Mouse (Mus musculus): Measurements from ENCODE around the gene Slc9a9. TPM values are rescaled to one million over a fixed set of nuclear protein-coding genes. Genes with fewer than 3 reads are reported as not detected.

The Slc9a9 gene
- polyA plus RNA-seq, 1 experiment from 2014 or later, result 6.3 TPM

- no peak overlapping the region for H3K27ac ChIP-seq
- 77% methylated on average over 13 of the region's 13 CpGs for WGBS
- no peak overlapping the region for H3K9ac ChIP-seq
- H3K4me1 ChIP-seq (replicated peaks; ENCODE audit: control insufficient read depth, insufficient read depth, low read length), result 0 out of 2 replicates have a peak, but pooled peaks cover 3% of the 10 kb centered on the region
- no peaks in the 10 kb centered on the region for H3K9me3 ChIP-seq (ENCODE audit: control insufficient read depth, low read length)
- no peaks in the 10 kb centered on the region for H3K36me3 ChIP-seq (replicated peaks; ENCODE audit: control insufficient read depth, insufficient read depth)
- DNase-seq (ENCODE audit: low spot score) (no peak), ATAC-seq (ENCODE audit: low FRiP score) (peak; percentile 62)
- H3K27me3 ChIP-seq (ENCODE audit: control insufficient read depth, insufficient read depth, low read length), result no peaks in the 10 kb centered on the region
- no peak overlapping the region for H3K4me3 ChIP-seq (replicated peaks; ENCODE audit: low read length)
- H3K4me2 ChIP-seq (replicated peaks), result no peak overlapping the region
Measured at GRCm38 (mm10) chr9:95168487-95169008, 498.8 kb downstream of the Slc9a9 start.

DNA sequence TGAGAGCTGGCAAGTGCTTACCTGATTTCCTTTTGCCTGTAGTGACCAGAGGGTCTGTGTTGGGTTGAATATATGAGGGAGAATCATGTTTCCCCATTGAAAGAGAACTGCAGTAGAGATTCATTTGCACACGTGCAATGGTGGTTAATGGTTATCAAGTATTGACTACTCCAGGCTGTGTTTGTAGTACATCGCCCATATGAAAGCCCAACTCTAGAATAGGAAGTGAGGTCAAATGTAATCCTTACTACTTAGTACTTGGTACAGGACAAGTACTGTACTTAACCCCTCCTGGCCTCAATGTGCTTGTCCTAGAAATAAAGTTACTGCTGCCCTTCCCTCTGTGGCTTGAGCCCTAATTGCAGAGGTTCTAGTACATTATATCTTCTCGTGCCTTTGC is 508.5 kb downstream of the Slc9a9 start:
- Histone ChIP-seq H3K27me3 (ENCODE audit: control insufficient read depth, insufficient read depth, low read length) (no peaks in the 10 kb centered on the region), H3K4me3 (replicated peaks; ENCODE audit: low read length) (no peak overlapping the region), H3K27ac (no peak overlapping the region), H3K4me2 (replicated peaks) (no peak overlapping the region), H3K9me3 (ENCODE audit: control insufficient read depth, low read length) (no peaks in the 10 kb centered on the region), H3K36me3 (replicated peaks; ENCODE audit: control insufficient read depth, insufficient read depth) (no peaks in the 10 kb centered on the region), H3K4me1 (replicated peaks; ENCODE audit: control insufficient read depth, insufficient read depth, low read length) (no peaks in the 10 kb centered on the region), H3K9ac (no peak overlapping the region)
- DNase-seq (ENCODE audit: low spot score), result no peak
- ATAC-seq (ENCODE audit: low FRiP score), result no peak
- WGBS, result 95% methylated on average over 3 of the region's 3 CpGs

- DNase-seq (ENCODE audit: low spot score) (no peak), ATAC-seq (ENCODE audit: low FRiP score) (no peak)
- WGBS, result 86% methylated on average over 2 of the region's 2 CpGs
- no peak overlapping the region for H3K4me2 ChIP-seq (replicated peaks)
- H3K4me3 ChIP-seq (replicated peaks; ENCODE audit: low read length), result no peak overlapping the region
- H3K9me3 ChIP-seq (ENCODE audit: control insufficient read depth, low read length), result no peaks in the 10 kb centered on the region
- no peak overlapping the region for H3K9ac ChIP-seq
- H3K4me1 ChIP-seq (replicated peaks; ENCODE audit: control insufficient read depth, insufficient read depth, low read length), result no peaks in the 10 kb centered on the region
- H3K36me3 ChIP-seq (replicated peaks; ENCODE audit: control insufficient read depth, insufficient read depth), result no peaks in the 10 kb centered on the region
- H3K27me3 ChIP-seq (ENCODE audit: control insufficient read depth, insufficient read depth, low read length), result no peaks in the 10 kb centered on the region
- H3K27ac ChIP-seq, result no peak overlapping the region
Measured at GRCm38 (mm10) chr9:95180005-95180404, 510.3 kb downstream of the Slc9a9 start.

DNA sequence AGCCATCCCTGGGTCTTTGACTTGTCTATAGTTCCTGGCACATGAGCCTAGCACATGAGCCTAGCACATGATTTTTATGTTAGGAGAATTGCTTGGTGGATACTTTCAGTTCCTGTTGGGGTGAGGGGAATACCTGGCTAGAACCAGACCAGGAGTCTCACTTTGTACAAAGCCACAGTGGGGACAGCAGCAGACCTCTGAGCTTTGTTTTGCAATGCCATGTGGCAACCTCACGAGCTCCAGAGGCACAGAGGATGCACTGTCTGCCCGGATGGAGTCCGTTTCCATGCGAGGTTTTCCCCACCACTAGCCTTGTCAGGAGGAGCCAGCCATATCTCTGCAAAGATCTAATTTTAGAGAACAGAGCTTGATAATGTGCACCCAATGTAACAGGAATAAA is 510.9 kb downstream of the Slc9a9 start:
- Histone ChIP-seq H3K9me3 (ENCODE audit: control insufficient read depth, low read length) (no peaks in the 10 kb centered on the region), H3K27me3 (ENCODE audit: control insufficient read depth, insufficient read depth, low read length) (no peaks in the 10 kb centered on the region), H3K36me3 (replicated peaks; ENCODE audit: control insufficient read depth, insufficient read depth) (no peaks in the 10 kb centered on the region), H3K27ac (no peak overlapping the region), H3K4me3 (replicated peaks; ENCODE audit: low read length) (no peak overlapping the region), H3K9ac (no peak overlapping the region), H3K4me2 (replicated peaks) (no peak overlapping the region), H3K4me1 (replicated peaks; ENCODE audit: control insufficient read depth, insufficient read depth, low read length) (no peaks in the 10 kb centered on the region)
- no peak for ATAC-seq (ENCODE audit: low FRiP score)
- DNase-seq (ENCODE audit: low spot score), result no peak
- 73% methylated on average over 4 of the region's 4 CpGs for WGBS

DNA sequence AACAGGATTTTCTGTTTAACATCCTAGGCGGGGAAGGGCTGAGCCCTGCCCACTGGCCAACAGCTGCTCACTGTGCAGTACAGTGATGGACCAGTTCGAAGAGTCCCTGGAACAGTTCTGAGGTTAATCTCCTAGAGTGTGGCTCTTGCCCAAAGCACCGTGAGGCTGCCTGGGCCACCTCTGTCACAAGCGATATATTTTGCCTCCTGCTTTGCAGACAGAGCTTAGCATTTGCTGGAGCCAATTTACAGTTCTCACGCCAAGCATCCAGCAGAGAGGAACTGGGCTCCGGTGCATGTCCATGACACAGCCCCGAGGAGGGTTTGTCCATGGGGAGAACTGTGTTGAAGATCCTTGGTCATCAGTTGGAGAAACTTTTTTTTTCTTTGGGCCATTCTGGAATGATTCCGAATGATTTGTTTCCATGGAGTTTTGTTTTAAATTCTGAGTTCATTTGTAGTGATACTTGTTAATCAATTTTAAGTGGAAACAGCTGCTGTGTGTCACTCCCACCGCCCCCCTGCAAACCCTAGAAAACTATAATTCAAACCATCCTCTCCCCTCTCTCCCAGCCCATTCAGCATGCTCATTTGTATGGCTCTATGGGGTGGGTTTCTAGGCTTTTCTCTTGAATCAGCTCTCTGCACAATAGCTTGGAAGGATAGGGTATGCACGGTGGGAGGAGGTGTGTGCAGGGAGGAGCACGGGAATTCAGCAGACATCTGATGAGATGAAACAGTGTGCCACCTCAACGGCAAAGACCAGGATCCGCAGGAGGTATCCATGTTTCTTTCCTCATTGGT is 511.7 kb downstream of the Slc9a9 start:
- H3K9me3 ChIP-seq (ENCODE audit: control insufficient read depth, low read length), result no peaks in the 10 kb centered on the region
- no peaks in the 10 kb centered on the region for H3K4me1 ChIP-seq (replicated peaks; ENCODE audit: control insufficient read depth, insufficient read depth, low read length)
- H3K36me3 ChIP-seq (replicated peaks; ENCODE audit: control insufficient read depth, insufficient read depth), result no peaks in the 10 kb centered on the region
- 55% methylated on average over 13 of the region's 13 CpGs for WGBS
- H3K27ac ChIP-seq, result no peak overlapping the region
- H3K4me3 ChIP-seq (replicated peaks; ENCODE audit: low read length), result no peak overlapping the region
- H3K9ac ChIP-seq, result no peak overlapping the region
- H3K27me3 ChIP-seq (ENCODE audit: control insufficient read depth, insufficient read depth, low read length), result no peaks in the 10 kb centered on the region
- no peak overlapping the region for H3K4me2 ChIP-seq (replicated peaks)
- ATAC-seq (ENCODE audit: low FRiP score) (0 out of 2 replicates have a peak, but pooled peaks have one; percentile 21), DNase-seq (ENCODE audit: low spot score) (no peak)

GRCm38 (mm10) chr9:95182272-95182671 is 512.6 kb downstream of the Slc9a9 start:
- Histone ChIP-seq H3K4me3 (replicated peaks; ENCODE audit: low read length) (no peak overlapping the region), H3K4me2 (replicated peaks) (no peak overlapping the region), H3K9me3 (ENCODE audit: control insufficient read depth, low read length) (no peaks in the 10 kb centered on the region), H3K4me1 (replicated peaks; ENCODE audit: control insufficient read depth, insufficient read depth, low read length) (no peaks in the 10 kb centered on the region), H3K36me3 (replicated peaks; ENCODE audit: control insufficient read depth, insufficient read depth) (no peaks in the 10 kb centered on the region), H3K27me3 (ENCODE audit: control insufficient read depth, insufficient read depth, low read length) (no peaks in the 10 kb centered on the region), H3K9ac (no peak overlapping the region), H3K27ac (no peak overlapping the region)
- WGBS, result 90% methylated on average over 7 of the region's 7 CpGs
- DNase-seq (ENCODE audit: low spot score), result no peak
- no peak for ATAC-seq (ENCODE audit: low FRiP score)

GRCm38 (mm10) chr9:95184453-95184852 is 514.7 kb downstream of the Slc9a9 start:
- WGBS, result 79% methylated on average over 5 of the region's 5 CpGs
- no peak overlapping the region for H3K27ac ChIP-seq
- H3K9me3 ChIP-seq (ENCODE audit: control insufficient read depth, low read length), result no peaks in the 10 kb centered on the region
- no peak overlapping the region for H3K4me3 ChIP-seq (replicated peaks; ENCODE audit: low read length)
- no peak overlapping the region for H3K9ac ChIP-seq
- DNase-seq (ENCODE audit: low spot score) (no peak), ATAC-seq (ENCODE audit: low FRiP score) (no peak)
- H3K4me2 ChIP-seq (replicated peaks), result no peak overlapping the region
- no peaks in the 10 kb centered on the region for H3K4me1 ChIP-seq (replicated peaks; ENCODE audit: control insufficient read depth, insufficient read depth, low read length)
- no peaks in the 10 kb centered on the region for H3K27me3 ChIP-seq (ENCODE audit: control insufficient read depth, insufficient read depth, low read length)
- H3K36me3 ChIP-seq (replicated peaks; ENCODE audit: control insufficient read depth, insufficient read depth), result no peaks in the 10 kb centered on the region

- H3K4me1 ChIP-seq (replicated peaks; ENCODE audit: control insufficient read depth, insufficient read depth, low read length), result no peaks in the 10 kb centered on the region
- H3K9ac ChIP-seq, result no peak overlapping the region
- H3K4me3 ChIP-seq (replicated peaks; ENCODE audit: low read length), result no peak overlapping the region
- ATAC-seq (ENCODE audit: low FRiP score), result no peak
- H3K36me3 ChIP-seq (replicated peaks; ENCODE audit: control insufficient read depth, insufficient read depth), result no peaks in the 10 kb centered on the region
- no peak overlapping the region for H3K27ac ChIP-seq
- no peak overlapping the region for H3K4me2 ChIP-seq (replicated peaks)
- no peaks in the 10 kb centered on the region for H3K9me3 ChIP-seq (ENCODE audit: control insufficient read depth, low read length)
- no peaks in the 10 kb centered on the region for H3K27me3 ChIP-seq (ENCODE audit: control insufficient read depth, insufficient read depth, low read length)
- DNase-seq (ENCODE audit: low spot score), result no peak
- WGBS, result 91% methylated on average over 3 of the region's 3 CpGs
Measured at GRCm38 (mm10) chr9:95185840-95186239, 516.1 kb downstream of the Slc9a9 start.

DNA sequence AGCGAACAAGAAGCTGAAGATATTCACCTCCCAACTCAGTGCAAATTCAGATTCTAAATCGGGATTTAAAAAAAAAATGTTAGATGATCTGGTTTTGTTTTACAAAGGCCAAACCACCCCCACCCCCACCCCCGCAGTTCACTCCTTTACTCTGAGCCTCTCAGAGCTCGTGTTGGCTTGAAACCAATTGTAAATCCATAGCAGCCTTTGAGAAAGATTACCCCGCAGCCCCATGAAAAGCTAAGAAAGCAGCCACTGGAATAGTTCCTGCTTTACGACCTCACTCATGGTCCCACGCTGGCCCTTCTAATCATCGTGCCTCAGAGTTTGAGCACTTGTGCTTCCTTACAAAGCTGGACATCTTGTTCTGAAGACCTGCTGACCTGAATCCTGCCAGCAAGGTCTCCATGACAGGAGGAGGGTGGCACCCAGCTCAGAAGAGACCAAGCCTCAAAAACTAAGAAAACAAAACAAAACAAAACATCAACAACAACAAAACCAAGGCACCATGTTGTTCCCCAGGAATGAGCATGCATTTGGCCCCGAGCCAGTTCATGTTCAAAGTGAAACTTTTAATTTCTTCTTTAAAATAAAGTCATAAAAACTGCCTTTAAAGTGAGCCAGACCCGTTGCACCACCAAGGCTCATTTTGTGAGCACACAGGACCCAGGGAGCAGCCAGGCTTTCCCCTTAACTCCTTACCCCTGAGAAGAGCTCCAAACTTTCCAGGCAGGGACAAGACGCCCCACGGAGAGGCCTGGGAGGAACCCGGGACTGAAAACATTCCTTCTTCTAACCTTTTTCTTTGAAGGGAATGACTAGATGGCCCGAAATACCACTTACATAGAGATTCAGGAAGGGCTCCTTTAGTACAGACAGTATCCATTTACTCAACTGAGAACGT is 516.9 kb downstream of the Slc9a9 start:
- H3K27ac ChIP-seq, result no peak overlapping the region
- H3K4me1 ChIP-seq (replicated peaks; ENCODE audit: control insufficient read depth, insufficient read depth, low read length), result no peaks in the 10 kb centered on the region
- DNase-seq (ENCODE audit: low spot score) (no peak), ATAC-seq (ENCODE audit: low FRiP score) (no peak)
- H3K27me3 ChIP-seq (ENCODE audit: control insufficient read depth, insufficient read depth, low read length), result no peaks in the 10 kb centered on the region
- H3K36me3 ChIP-seq (replicated peaks; ENCODE audit: control insufficient read depth, insufficient read depth), result no peaks in the 10 kb centered on the region
- no peak overlapping the region for H3K4me2 ChIP-seq (replicated peaks)
- H3K4me3 ChIP-seq (replicated peaks; ENCODE audit: low read length), result no peak overlapping the region
- no peak overlapping the region for H3K9ac ChIP-seq
- 65% methylated on average over 15 of the region's 15 CpGs for WGBS
- H3K9me3 ChIP-seq (ENCODE audit: control insufficient read depth, low read length), result no peaks in the 10 kb centered on the region
